Mouse (Mus musculus) liver, adult 2 months (tissue): ENCODE results near the gene Uqcc3.
A peak's percentile ranks its signal among the peaks of the same experiment; 100 is the strongest.

Experiments
- CTCF ChIP-seq: fragments of 200-500 bp; IDR thresholded peaks from 2 replicates; pipeline ENCODE4 v1.5.1; 2011; ENCODE audit warnings: low read depth, low read length, control low read depth
- POLR2A ChIP-seq: fragments of 200-500 bp; IDR thresholded peaks from 2 replicates; pipeline ENCODE4 v1.6.1; 2011; ENCODE audit warnings: low read length, control low read depth; ENCODE audit not compliant: insufficient read depth; ENCODE audit errors: extremely low read depth

GRCm38 (mm10) chr19:8920073-8920736, 39.5 kb upstream of the Uqcc3 start, which contains the start of gene B3gat3:
- TF ChIP-seq CTCF = no peak
- peak; percentile 82 for TF ChIP-seq POLR2A
